Mouse (Mus musculus) CD4-positive, CD25-positive, alpha-beta regulatory T cell, adult 2 months (primary cell): ENCODE results near the gene Ndp.

Experiments
- DNase-seq: peaks from one replicate; pipeline ENCODE4 v3.0.0-alpha.2; 2012; ENCODE audit warnings: low read depth, low spot score

Gene Ndp

GRCm38 (mm10) chrX:16911241-16911873 lies at the start of gene Ndp:
Gene Ndp, minus strand, starts transcription at chrX:16911774.
- no peak for DNase-seq

GRCm38 (mm10) chrX:16954767-16955166 lies 43.2 kb upstream of the Ndp start:
- DNase-seq = no peak

GRCm38 (mm10) chrX:16918006-16918405 lies 6.4 kb upstream of the Ndp start:
- no peak for DNase-seq

DNA sequence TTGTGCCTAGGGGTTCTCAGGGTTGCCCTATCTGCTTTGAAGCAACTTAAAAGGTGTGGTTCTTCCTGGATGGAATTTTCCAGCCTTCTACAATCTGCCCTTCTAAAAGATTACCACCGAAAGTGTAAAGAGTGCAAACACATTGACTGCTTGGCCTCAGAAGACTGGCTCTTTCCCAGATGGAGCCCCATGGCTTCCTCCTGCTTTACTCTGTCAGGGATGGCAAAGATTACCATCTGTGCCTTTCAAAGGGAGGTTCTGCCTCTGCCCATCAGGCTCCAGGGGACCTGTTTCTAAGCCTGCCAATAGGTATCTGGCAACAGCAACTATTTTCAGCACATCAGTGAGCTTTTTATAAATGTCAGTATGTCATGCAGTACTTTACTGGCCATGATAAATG lies 1.5 kb upstream of the Ndp start:
- DNase-seq = no peak

GRCm38 (mm10) chrX:16911911-16912310 lies 337 bp upstream of the Ndp start:
- DNase-seq = no peak

- DNase-seq = no peak
These were observed 1.1 kb downstream of the Ndp start for GRCm38 (mm10) chrX:16910211-16911095.

GRCm38 (mm10) chrX:16908652-16909051 lies 2.9 kb downstream of the Ndp start:
- no peak for DNase-seq

GRCm38 (mm10) chrX:16907554-16907953 lies 4.0 kb downstream of the Ndp start:
- DNase-seq = no peak

- DNase-seq = peak; percentile 0
These were observed 17.0 kb downstream of the Ndp start for GRCm38 (mm10) chrX:16894377-16895175.

GRCm38 (mm10) chrX:16867640-16868314 lies 43.8 kb downstream of the Ndp start:
- no peak for DNase-seq

DNA sequence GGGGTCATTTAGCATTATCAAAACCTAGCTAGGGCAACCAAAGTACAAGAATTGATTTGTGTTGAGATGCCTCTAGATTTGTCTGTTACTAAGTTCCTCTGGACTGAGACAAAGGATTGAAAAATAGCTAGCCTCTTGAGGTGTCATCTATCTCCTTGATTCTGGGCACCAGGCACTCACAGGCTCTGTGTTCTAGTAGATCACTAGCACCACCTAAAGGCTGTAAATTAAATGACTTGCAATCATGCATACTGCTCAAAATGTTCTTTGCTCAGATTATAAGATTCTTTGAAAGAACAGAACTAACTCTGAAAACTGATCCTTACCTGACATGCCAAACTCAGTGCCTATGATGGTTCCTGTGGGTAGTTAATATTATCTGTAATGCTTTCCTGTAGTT lies 51.3 kb downstream of the Ndp start:
- no peak for DNase-seq

DNA sequence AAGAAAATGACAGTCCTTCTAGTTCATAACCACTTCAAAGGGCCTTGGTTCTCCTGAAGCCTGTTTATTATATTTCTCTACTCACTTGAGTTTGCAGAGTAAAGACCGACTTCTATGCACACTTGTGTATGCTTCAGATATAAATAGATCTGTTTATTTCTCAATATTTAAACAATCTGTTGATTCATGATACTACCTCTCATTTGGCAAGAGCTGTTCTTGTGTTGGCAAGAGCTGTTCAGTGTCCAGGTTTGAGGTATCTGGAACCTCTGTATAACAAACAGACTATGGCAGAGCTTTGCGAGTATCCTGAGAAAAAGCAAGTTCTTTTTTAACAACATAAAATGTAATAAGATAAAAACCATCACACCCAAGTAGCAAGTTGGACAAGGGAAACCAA lies 65.5 kb downstream of the Ndp start:
- no peak for DNase-seq

GRCm38 (mm10) chrX:16841443-16841842 lies 70.1 kb downstream of the Ndp start:
- DNase-seq = no peak

- DNase-seq = no peak
These were observed 74.3 kb downstream of the Ndp start for GRCm38 (mm10) chrX:16837293-16837692.

GRCm38 (mm10) chrX:16836488-16837082 lies 75.0 kb downstream of the Ndp start:
- no peak for DNase-seq
